Comparison of ENCODE assay signal across 16 mouse cellular contexts in genomic region chr6:58632419-58632818, GRCm38 (mm10).
"Had no signal": no experiment of that assay in that cellular context is flagged by ENCODE, and none has a peak within 500 bp of the region (broad histone marks: within the 10 kb centered on the region; RNA-seq: fewer than 3 reads in every experiment).

No protein-coding gene starts in this region.

- DNase-seq: retina, postnatal 1 day; right cerebral cortex, adult 18-20 months; right cerebral cortex, postnatal 14 days; right cerebral cortex, postnatal 25 days; right cerebral cortex, postnatal 4 days; spleen, adult 18-20 months; thymus, adult 18-20 months; thymus, adult 2 months; thymus, postnatal 14 days; thymus, postnatal 25 days; thymus, postnatal 36 days; thymus, postnatal 4 days had no signal

- H3K4me3 ChIP-seq: neural tube, embryonic 13.5 days; neural tube, embryonic 15.5 days; stomach, embryonic 15.5 days had no signal

- H3K27me3 ChIP-seq: neural tube, embryonic 13.5 days; neural tube, embryonic 15.5 days; stomach, embryonic 15.5 days had no signal

- H3K9me3 ChIP-seq: neural tube, embryonic 13.5 days; neural tube, embryonic 15.5 days; stomach, embryonic 15.5 days had no signal

- H3K36me3 ChIP-seq: neural tube, embryonic 13.5 days; neural tube, embryonic 15.5 days; stomach, embryonic 15.5 days had no signal

- H3K9ac ChIP-seq: neural tube, embryonic 13.5 days; neural tube, embryonic 15.5 days; stomach, embryonic 15.5 days had no signal

- H3K4me2 ChIP-seq: neural tube, embryonic 13.5 days; neural tube, embryonic 15.5 days; stomach, embryonic 15.5 days had no signal

- H3K4me1 ChIP-seq: neural tube, embryonic 13.5 days; neural tube, embryonic 15.5 days; stomach, embryonic 15.5 days had no signal

- H3K27ac ChIP-seq: neural tube, embryonic 13.5 days; neural tube, embryonic 15.5 days; stomach, embryonic 15.5 days; stomach, postnatal 0 days had no signal
